ENCODE assay signal across 8 mouse cellular contexts in genomic region chr8:122460524-122461472, GRCm38 (mm10). TPM values are rescaled to one million over a fixed set of nuclear protein-coding genes. Genes with fewer than 3 reads are reported as not detected.
DNase-seq lines count a peak whose midpoint lies in the region; ATAC-seq and TF ChIP-seq lines count a peak whose summit lies in the region.

Gene Snai3 (minus strand): TSS chr8:122460733.

- H3K9ac ChIP-seq in intestine, postnatal 0 days (ENCODE audit: low read depth, low read length): peak within 1 kb of the TSS; percentile 35; the same call in 1 of the 2 replicates

- peak; percentile 66 to 71 for DNase-seq in adrenal gland, adult (ENCODE audit: inconsistent age in 2 of 2, low spot score in 1 of 2)
- DNase-seq in adrenal gland, postnatal 4 days (ENCODE audit: low spot score in 2 of 2): no peak
- DNase-seq in cerebellum, adult 9-10 months: peak; percentile 71
- DNase-seq in gastrocnemius, adult 8-10 months (ENCODE audit: low spot score in 2 of 2): peak; percentile 73 to 81
- peak; percentile 80 for DNase-seq in lung, adult 2 months
- DNase-seq in urinary bladder, postnatal 14 days (ENCODE audit: low spot score): peak; percentile 77

- no peaks in the 10 kb centered on the region for H3K9me3 ChIP-seq in intestine, postnatal 0 days (ENCODE audit: control insufficient read depth)

- no peak for TF ChIP-seq POLR2A in lung, adult 2 months (IDR thresholded peaks at IDR 0.05; ENCODE audit: borderline replicate concordance, extremely low read depth, low read depth, low read length)
- TF ChIP-seq POLR2A in olfactory bulb, adult 2 months (IDR thresholded peaks at IDR 0.05; ENCODE audit: insufficient read depth, low read depth, low read length): no peak

- 2% methylated on average over 55 of the region's 56 CpGs for WGBS in intestine, postnatal 0 days
- WGBS in lung, adult 2 months: 3% methylated on average over 56 of the region's 56 CpGs
- 3% methylated on average over 56 of the region's 56 CpGs for WGBS in olfactory bulb, adult 2 months

- ATAC-seq in intestine, postnatal 0 days: peak; percentile 93

- peak within 1 kb of the TSS; percentile 22 for H3K4me3 ChIP-seq in intestine, postnatal 0 days (ENCODE audit: low read depth, low read length)
- H3K4me3 ChIP-seq in lung, adult 2 months (replicated peaks; ENCODE audit: extremely low read depth, low read depth, low read length): peak within 1 kb of the TSS; percentile 20
- H3K4me3 ChIP-seq in olfactory bulb, adult 2 months (ENCODE audit: insufficient read depth, low read depth, low read length): peak within 1 kb of the TSS; percentile 34

- H3K4me1 ChIP-seq in intestine, postnatal 0 days (replicated peaks; ENCODE audit: control insufficient read depth, insufficient read depth, low read length): peaks cover 2% of the 10 kb centered on the region; the same call in 1 of the 2 replicates
- H3K4me1 ChIP-seq in lung, adult 2 months (ENCODE audit: control insufficient read depth, insufficient read depth, low read length): peaks cover 7% of the 10 kb centered on the region
- peaks cover 54% of the 10 kb centered on the region for H3K4me1 ChIP-seq in olfactory bulb, adult 2 months (ENCODE audit: control insufficient read depth, insufficient read depth, low read length)

- peak within 1 kb of the TSS; percentile 68 for H3K4me2 ChIP-seq in intestine, postnatal 0 days (replicated peaks; ENCODE audit: low read depth)

- no peak within 1 kb of the TSS for H3K27ac ChIP-seq in intestine, postnatal 0 days (ENCODE audit: low read depth, low read length)
- peak within 1 kb of the TSS; percentile 60 for H3K27ac ChIP-seq in olfactory bulb, adult 2 months (ENCODE audit: insufficient read depth, low read depth, low read length)

- H3K36me3 ChIP-seq in intestine, postnatal 0 days (ENCODE audit: control insufficient read depth, insufficient read depth): 0 out of 2 replicates have a peak, but pooled peaks cover 4% of the 10 kb centered on the region

- peaks cover 10% of the 10 kb centered on the region; the same call in 1 of the 2 replicates for H3K27me3 ChIP-seq in intestine, postnatal 0 days (replicated peaks; ENCODE audit: control insufficient read depth, insufficient read depth, low read length)

- no peak for TF ChIP-seq CTCF in intestine, postnatal 0 days (IDR thresholded peaks at IDR 0.05; ENCODE audit: low read depth)
- no peak for TF ChIP-seq CTCF in lung, adult 2 months (IDR thresholded peaks at IDR 0.05; ENCODE audit: insufficient read depth, low read length)
- TF ChIP-seq CTCF in olfactory bulb, adult 2 months (IDR thresholded peaks at IDR 0.05; ENCODE audit: insufficient read depth, low read depth, low read length): no peak

RNA-seq across cellular contexts. Expression of gene Snai3, which starts in this region (rescaled TPM):
- total RNA-seq in adrenal gland, postnatal 4 days (2021): under 1 TPM; 0.42 to 0.56 TPM
- 10 to 100 TPM in 3 of 4 experiments, 1 to 10 TPM in 1; 8.9 to 15.4 (median 13.7) TPM for total RNA-seq in gastrocnemius, adult 8-10 months (2022)
- polyA plus RNA-seq in intestine, postnatal 0 days (2015; fragmentation: Nextera tagmentation; extraction: Ambion mirVana): 0.33 and 0.46 TPM in 2 replicates
- 1.4 and 1.5 TPM in 2 replicates for polyA plus RNA-seq in lung, adult 2 months (2012; rRNA removed)
- polyA plus RNA-seq in olfactory bulb, adult 2 months (2012; ENCODE audit: insufficient read depth, insufficient read length, low replicate concordance, missing spikeins): not detected in 2 replicates

Comparison
In these comparisons a context has a peak if more than half of its experiments do, and no peak if none do; other contexts are left out.
1. RNA of gene Snai3 (total RNA-seq): 8.9 to 15.4 TPM in gastrocnemius, adult 8-10 months; 0.42 to 0.56 TPM in adrenal gland, postnatal 4 days; every median in the first group is over 4 times any median in the second.
2. DNase-seq: peak in adrenal gland, adult (2 of 2), cerebellum, adult 9-10 months (single experiment), gastrocnemius, adult 8-10 months (2 of 2), lung, adult 2 months (single experiment) and urinary bladder, postnatal 14 days (single experiment); none in adrenal gland, postnatal 4 days (0 of 2).
3. Peak in ATAC-seq, H3K4me3 ChIP-seq, H3K9ac ChIP-seq and H3K4me2 ChIP-seq in intestine, postnatal 0 days; RNA of the gene not detected or under 1 TPM.
4. Peak in every context shown above with its lines, with median percentiles within 50 percentile points of each other: H3K4me3 ChIP-seq.